Mouse (Mus musculus): Measurements from ENCODE around the gene A230050P20Rik.

DNA sequence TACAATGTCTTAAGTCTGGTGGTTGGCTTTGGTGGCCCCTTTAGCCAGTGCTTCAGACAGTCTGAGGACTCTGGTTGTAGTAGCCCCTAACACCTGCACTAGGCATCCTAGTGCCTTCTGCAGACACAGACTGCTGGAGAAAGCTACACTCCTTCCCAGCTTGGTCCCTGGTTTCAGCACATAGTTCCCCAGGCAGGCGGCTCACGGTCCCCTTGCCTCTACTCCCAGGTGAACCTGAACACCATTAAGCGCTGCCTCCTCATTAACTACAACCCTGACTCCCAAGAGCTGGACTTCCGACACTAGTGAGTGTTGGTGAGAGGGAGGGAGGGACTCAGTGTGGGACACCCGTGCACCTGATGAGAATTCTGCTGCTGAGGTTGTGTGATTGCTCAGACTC, 22.0 kb downstream of the A230050P20Rik start:
- TF ChIP-seq CTCF (conservative IDR thresholded peaks at IDR 0.05; ENCODE audit: low read length) (no peak), NANOG (IDR thresholded peaks at IDR 0.05; ENCODE audit: borderline replicate concordance, low read length) (no peak), POU5F1 (IDR thresholded peaks at IDR 0.05; ENCODE audit: borderline replicate concordance, low read length) (no peak)
